Mouse (Mus musculus) hindlimb bud, embryonic 11.5 days (tissue): ENCODE measurements at regions not wholly inside any gene's neighbourhood (a gene's known extent, or its start where the extent isn't known, plus 50 kb on each side); places are given as distances from the start of the nearest gene placed in this dataset.

ENCODE experiments used
- DNase-seq: peaks from one replicate; pipeline ENCODE4 v3.0.0-alpha.2; 2012; ENCODE audit warnings: low read depth, low spot score; ENCODE audit errors: extremely low spot score

DNA sequence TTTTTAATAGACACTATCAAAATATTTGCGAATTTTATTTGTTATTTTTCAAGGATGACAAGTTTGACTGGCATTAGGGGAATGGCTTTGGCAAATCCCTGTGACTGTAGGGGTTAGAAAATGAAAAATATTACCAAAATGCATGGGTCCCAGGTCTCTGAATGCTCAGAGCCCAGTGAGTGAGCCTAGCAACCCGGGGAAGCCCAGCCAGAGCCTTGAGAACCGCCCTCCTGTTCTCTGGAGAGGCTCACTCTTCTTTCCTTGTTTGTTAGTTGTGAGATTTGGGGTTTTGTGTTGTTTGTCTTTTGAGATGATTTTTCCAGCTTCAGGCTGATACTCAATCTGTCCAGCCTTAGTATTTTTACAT, 187.4 kb upstream of the Marcks start:
- no peak for DNase-seq

DNA sequence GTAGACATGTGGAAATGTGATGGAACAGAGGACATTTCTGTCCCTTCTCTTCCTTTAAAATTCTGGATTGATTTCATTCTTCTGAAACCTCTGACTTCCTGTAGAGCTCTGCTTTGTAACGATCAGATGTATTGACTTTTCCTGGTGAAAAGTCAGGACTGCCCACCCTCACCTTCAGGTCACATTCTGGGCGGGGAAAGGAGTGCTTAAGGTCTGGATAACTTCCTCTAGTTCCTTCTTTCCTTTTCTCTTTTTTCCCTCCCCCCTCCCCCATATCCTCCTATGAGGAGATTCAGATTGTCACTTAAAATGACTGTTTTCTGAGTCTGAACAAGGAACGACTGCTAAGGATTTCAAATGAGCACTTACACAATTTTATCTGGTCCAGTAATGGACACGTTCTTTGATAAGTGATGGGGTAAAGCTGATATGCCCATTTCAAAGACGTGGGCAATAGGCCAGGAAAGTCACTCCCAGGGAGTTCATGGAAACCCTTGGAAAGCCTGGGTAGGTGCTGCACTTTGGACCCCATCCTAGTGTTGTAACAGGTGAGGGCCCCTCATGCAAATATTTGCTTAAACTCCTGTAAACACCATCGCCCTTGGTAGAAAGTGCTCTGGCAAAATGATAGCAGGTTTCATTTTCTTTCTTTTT, 186.9 kb upstream of the Marcks start:
- DNase-seq, result no peak

DNA sequence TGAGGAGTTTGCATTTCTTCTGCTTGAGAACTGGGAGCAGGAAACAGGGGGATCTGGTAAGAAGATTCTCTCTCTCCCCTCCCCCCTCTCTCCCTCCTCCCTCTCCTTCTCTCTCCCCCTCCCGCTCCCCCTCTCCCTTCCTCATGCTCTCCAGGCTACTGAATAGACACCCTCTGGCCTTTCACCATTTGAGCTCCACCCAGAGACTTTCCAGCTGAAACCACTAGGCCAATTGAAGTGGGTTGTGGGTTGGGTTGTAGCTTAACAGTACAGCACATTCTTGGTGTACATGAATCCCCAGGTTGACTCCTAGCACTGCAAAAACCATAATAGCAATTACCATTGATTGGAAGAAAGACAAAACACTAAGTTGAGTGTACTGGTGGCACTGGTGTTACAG, 185.0 kb upstream of the Marcks start:
- DNase-seq, result no peak

DNA sequence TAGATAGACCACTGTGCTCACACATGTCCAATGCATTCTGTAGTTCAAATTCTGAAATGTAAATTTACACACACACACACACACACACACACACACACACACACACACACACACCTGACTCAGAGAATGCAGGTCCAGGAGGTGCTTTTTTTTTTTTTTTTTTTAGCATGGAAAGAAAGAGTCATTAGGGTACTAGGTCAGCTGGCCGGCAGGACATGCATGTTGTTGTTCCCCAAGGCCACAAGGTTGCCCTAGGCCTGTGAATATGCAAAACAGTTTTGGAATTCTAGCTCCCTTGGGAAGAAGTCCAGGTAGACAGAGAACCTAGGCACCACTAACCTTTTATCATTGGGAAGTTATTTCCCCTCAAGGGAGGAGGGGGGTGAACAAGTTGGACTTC, 184.1 kb upstream of the Marcks start:
- DNase-seq, result no peak

DNA sequence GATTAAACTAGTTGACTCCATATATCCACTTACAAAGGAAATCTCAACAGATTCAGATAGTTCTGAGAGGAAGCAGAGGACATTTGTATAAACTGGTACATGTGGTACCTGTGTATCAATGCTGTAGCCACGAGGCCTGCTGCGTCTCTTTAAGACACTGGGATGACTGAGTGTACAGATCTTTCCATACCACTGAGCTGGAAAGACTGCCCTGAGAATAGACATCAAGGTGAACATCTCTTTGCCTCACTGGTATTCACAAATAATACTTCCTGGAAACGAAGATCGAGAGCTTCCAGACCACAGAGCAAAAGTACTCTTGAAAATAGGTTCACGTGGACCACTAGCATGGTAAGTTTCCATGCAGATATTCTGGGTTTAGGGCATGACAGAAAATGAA, 183.6 kb upstream of the Marcks start:
- no peak for DNase-seq

DNA sequence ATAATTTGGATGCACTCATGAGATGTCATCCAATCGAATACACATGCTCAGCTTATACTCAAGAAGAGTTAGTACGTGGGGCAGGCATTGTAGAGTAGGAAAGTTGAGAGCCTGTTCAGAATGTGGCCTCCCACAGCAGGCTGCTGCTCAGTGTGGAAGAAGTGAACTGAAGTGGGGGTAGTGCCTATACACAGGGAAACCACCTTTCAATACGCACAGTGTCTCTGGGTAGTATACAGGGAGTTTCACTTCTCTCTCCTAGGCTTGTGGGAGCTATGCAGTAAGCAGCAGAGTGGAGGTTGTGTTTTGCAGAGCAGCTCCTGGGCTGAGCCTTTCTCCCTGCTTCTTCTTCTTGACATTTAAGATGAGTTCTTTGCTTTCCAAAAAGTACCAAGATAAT, 182.5 kb upstream of the Marcks start:
- no peak for DNase-seq

DNA sequence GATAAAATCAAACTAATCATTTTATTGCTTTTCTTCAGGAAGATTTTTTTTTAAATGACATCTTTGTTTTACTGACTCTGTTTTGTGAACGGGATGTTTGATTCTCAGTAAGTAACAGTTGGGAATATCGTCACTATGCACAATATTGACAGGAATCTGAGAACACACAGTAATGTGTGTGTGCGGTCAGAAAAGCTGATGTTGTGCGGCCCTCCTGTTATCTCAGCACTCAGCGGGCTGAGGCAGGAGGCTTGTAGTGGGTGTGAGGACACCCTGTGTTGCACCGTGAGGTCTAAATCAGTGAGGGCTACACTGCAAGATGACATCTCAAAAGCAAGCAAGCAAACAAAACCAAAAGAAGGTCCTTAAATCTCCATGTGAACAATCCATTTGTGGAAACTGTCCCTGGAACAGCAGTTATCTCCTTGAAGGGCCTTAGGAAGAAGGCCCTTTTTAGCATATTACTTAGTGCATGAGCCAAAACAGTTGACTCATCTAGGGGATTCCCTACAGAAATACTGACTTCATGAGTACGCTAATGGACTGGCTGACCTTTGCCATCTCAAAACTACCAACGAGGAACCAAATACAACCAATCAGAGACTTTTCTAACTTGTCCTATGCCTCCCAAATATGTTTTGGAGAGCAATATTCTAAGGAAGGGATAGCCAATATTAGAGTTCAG, 181.2 kb upstream of the Marcks start:
- DNase-seq, result no peak

DNA sequence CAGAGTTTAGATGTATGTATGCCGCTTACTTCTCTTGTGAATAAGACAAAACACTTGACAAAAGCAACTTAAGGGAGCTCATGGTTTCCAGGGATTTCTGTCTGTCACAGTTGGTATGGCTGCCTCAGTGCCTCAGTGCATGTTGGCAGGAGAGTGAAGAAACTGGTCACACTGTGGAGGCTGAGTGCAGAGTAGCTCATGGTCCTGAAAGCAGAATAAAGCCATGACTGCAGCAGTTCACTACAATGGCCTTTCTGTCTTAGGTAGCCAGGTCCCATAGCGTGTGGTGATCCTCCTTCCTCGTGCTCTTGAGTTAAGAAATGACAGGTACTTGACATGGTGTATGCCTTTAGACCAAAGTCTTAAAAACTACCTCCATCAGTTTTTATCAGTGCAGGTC, 178.0 kb upstream of the Marcks start:
- DNase-seq, result no peak

DNA sequence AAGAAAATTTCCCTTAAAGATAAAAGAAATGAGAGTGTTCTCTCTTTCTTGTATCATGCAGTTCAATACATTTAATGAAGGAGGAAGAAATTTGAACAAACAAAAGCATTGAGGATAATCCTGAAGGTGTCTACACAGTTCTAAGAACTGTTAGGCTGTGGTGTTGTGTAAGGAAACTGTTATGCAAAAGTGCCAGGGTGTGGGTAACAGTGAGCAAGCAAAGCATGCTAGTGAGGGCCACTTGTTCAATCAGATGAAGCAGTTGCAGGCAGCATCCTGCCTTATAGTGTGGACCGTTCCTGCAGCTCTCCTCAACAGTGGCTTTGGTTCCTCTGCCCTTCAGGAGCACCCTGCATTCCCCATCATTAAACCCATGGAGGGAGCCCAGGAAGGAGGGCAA, 177.1 kb upstream of the Marcks start:
- DNase-seq, result no peak

DNA sequence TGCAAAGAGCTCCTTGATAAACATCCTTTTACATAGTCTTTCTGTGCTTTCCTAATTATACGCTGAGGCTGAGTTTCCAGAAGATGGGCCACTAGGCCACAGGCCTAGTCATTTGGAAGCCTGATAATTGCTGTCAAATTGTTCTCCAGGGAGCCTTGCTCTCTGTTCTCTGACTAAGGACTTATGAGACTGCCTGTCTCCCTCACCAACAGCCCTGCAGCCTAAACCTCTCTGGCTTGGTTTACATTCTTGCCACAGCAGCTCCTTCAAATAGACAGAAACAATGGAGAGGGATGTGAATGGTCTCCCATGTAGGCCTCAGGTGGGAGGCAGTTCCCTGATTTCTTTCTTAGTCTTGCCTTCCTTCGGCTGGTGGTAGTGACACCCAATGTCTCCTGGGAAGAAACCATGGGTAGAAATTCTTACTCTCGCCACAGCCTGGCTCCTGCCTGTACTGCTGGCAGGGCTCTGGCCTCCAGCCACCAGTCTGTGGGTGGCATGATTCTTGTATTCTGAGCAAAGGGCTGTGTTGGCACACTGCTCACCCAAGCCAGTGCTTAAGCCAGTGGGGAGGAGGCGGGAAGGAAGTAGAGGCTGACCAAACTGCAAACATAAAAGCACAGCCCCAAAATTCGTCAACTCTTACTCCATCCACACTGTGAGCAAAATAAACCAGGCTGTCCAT, 176.2 kb upstream of the Marcks start:
- DNase-seq, result no peak

DNA sequence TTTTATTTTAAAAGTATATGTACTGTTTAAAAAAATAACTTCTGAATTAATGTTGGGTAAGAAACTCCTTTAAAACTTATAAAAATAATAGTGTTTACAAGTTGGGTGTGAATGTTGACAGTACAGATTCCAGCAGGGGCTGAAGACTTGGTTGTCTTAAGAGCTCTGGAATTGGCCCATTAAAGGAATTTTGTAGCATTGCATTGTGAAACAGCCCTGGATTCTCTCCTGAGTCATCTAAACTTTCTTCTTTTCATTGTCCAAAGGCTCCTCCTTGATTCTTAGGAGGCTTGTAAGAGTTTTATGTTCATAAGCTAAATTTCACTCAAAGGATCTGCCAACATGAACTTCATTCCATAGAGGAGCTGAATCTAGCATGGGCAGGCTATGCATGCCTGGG, 174.7 kb upstream of the Marcks start:
- no peak for DNase-seq

DNA sequence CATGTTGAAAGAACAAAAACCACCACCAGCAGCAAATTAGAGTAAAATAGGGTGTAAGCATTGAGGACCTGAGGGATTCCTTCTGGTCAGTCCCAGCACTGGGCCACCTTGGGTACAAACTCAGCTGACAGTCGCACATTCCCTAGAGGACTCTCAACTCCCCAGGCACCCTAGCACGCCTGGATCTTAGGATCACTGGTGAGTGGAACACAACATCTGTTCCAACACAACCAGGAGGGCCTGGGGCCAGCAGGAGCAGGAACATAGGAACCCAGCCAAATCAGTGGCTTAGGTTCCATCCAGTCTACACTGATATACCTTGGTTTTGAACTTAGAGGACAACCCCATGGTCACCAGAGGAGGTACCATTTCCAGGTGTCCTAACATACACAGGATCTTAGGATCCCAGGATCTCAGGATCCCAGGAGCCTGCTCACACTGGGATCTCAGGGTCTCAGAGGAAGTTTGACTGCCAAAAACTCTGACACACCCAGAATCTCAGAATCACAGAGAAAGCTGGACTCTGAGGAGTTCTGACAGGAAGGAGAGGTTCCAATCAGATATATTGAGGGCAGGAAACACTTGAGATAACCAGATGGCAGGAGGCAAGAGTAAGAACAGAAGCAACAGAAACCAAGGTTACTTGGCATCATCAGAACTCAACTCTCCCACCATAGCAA, 171.7 kb upstream of the Marcks start:
- no peak for DNase-seq

DNA sequence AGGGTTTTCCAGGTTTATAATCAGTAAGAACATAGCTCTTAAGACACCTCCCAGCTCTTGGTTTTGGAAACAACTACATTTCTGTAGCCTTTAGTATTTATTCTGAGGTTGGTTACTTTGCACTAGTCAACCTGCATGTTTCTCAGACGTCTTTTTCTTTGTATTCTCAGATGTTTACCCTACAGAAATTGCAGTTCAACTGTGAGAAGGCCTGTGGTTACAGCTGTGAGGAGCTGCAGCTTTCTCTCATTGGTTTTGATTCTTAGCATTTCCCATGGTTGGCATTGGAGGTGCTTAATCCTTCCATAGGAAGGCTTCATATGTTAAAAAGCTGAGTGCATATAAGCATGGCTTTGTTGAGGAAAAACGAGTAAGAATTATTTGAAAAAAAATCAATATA, 165.9 kb upstream of the Marcks start:
- no peak for DNase-seq

DNA sequence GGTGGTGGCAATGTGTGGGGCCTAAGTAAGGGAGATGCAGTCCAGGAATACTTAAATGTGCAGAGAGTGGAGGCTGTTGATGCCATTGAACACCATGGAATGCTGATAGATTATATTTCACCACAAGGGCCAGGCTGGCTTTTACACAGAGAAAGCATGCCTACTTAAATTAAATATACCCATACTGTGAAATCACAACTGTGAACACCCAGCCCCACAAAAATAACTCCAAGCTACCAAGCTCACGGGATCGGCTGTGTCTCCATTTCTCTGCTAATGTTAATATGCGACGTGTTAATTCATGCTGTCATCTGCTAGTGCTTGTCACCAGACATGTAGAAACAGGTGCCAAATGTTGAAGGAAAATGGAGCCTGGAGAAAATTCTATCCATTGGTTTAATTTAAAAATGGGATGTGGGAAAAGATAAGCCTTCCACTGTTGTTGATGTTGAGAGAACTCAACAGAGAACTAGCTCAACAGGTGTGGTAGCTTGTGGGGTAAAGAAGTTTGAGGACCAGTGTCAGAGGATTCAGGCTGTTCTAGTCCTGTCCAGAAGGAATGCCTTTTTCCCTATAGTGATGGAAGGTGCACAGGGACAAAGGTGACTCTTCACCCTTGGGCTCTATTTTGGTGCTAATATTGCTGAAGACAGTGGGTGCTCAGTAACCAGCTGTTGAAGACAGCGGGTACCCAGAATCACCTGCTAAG, 161.6 kb upstream of the Marcks start:
- DNase-seq, result no peak

DNA sequence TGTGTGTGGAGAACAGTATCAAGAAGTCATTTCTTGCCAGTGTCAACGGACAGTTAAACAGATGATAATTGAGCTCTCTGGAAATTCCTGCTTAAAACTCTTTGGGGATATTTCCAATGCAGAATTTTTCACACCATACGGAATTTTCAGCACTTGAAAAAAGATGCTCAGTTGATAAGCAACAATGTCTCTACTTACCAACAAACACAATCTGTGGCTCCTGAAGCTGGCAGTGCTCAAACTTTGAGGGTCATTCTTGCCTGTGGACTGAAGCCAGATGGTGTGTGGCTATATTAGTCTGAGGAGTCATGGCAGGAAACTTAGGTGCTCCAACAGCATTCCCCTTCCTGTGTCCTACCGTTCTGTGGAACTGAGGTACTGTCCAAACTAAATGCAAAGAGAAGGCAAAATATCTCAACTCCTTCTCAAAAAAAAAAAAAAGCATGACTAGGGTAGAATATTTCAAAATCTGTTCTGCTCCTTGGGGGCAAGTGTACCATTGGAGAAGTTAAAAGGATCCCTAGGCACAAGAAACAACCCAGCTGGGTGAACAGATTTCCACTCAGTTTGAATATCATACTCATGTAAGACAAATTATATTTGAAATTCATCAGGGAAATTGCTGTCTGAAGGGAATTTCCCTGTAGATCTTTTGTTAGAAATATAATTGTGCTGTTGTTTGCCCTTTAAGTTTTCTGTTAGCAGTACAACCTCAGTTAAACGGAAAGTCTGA, 160.1 kb upstream of the Marcks start:
- DNase-seq, result no peak

DNA sequence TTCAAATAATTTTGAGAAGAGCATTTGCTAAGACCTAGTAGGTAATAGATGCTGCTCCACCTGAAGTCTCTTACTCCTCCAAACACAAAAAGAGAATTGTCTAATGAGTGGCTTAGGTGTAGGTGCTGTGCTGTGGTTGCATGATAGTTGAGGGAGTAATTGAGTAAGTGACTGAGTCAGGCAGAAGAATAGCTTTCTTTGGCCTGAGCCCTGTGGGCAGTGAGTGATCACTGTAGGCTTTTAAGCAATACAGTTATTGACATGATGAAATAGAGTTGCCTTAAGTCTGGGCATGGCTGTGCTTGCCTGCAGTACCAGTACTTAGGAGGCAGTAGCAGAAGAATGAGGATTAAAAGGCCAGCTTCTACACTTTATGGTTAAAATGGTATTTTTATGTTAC, 155.5 kb upstream of the Marcks start:
- DNase-seq, result no peak

DNA sequence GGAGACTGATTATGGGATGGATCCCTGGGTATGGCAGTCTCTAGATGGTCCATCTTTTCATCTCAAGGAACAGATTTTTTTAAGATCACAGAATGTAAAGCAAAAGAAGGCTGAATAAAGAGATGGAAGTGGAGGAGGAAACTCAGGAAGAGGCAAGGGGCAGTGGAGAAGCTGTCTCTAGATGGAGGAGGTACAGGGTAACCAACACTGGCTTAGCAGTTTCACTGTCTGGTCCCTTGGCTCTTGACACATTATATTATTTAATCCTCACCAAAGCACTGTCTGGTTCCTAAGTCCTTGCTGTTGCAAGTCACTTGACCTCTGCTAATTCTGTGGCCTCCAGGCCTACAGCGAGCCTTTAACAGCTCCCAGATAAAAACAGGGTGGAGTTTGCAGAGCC, 154.6 kb upstream of the Marcks start:
- no peak for DNase-seq

DNA sequence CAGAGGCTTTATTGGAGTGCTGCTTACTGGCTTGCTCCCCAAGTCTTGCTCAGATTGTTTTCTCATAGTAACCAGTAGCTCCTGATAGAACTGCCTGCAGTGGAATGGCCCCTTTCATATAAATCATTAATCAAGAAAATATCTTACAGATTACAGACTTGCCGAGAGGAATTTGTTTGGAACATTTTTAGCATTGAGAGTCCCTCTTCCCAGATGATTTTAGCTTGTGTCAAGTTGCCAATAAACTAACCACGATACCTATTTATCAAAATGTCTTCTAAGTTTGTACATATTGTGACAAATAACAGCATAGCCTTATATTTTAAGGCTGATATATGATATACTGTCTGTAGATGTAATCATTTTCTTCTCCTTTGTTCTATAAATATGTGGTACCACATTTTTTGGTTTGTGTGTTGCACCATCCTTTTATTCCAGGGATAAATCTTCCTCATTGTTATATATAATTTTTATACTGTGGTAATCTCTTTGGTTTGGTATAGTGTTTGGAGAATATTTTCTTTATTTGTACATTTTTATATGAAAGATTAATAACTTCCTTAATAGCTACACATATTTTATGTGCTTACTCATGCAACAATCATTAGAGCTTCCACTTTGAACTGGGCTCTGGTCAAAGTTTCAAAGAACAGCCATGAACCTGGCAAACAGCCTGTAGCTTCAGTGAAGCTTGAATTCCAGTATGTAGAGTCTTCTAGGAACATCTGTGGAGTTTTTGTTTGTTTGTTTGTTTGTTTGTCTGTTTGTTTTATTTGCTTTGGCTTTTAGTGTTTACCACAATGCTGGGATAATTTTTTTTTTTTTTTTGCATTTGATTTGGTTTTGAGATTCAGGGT, 153.1 kb upstream of the Marcks start:
- no peak for DNase-seq

DNA sequence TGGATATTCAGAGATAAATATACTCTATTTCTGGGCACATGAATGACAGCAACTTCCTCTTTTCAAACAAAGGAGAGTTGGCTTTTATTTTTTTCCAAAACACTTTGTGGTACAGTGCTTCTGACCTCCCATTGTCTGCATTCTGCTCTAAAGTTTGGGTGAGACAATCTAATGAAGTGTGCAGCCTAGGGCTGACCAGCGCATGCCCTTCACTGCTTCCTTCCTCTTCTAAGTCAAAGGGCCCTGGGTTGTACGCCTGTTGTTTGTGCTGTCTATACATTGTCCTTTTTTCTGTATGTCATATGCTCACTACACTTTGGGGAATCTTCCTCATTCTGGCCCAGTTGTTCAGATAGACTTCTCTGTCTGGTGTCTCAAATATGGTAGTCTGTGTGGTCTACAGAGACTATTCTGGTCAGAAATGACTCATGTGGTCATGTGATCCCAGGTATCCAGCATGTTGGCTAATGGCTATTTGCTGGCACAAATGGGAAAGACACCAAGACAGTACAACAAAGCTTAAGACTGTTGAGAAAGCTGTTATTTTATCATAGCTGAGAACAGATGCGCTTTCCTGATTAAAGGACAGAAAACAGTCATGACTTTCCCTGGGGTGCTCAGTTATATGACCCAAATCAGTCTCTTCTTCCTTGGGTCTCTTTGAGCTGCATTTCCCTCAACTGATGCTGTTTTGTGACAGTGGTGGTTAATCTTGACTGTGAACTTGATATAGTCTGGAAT, 151.4 kb upstream of the Marcks start:
- no peak for DNase-seq
